Mouse (Mus musculus): ENCODE data around the gene Zmiz1.

- TF ChIP-seq POLR2A (IDR thresholded peaks at IDR 0.05; ENCODE audit: insufficient read depth, low read length) (no peak), EP300 (IDR thresholded peaks at IDR 0.05; ENCODE audit: insufficient read depth, low read depth, low read length) (no peak), CTCF (IDR thresholded peaks at IDR 0.05; ENCODE audit: low read depth, low read length) (no peak)
Measured at GRCm38 (mm10) chr14:25696356-25696755, 237.4 kb downstream of the Zmiz1 start.
